Mouse (Mus musculus): ENCODE data around the gene Gpatch2l. TPM values are rescaled to one million over a fixed set of nuclear protein-coding genes. Genes with fewer than 3 reads are reported as not detected.

Gene Gpatch2l
- polyA plus RNA-seq, 1 experiment from 2014 or later, result 17.7 TPM

DNA sequence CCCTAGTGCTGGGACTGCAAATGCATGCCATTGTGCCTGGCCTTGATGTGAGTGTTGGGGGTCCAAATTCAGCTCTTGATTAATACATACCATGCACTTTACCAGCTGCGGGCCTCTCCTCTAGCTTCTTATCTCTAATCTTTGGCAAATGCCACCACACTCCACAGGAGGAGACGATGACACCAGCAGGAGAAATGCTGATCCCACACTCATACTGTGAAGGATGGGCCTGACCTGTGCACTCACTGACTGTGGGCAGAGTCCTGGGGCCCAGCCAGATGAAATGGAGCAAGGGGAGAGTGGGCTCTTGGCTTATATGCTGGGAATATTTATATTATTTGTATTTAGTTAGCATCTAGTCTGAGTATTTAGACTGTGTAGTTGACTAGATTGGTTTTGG is 34.8 kb downstream of the Gpatch2l start:
- no peak for DNase-seq (ENCODE audit: low spot score)

DNA sequence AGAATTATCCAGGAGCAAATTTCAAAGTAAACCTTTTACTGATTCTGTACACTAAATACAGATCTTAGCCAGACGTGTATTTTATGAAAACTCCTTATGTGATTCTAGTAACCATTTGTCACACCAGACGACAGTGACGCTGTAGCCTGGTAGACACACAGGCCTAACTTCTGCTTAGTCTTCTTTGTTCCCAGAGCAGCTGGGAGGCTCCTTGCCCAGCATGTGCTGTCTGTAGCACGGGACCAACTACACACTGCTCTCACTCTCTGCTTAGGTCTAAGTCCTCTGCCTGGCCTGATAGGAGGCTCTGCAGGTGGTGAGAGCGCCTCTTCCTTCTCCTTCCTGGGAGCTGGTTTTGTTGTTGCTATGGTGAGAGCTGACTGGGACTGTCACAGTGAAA is 35.2 kb downstream of the Gpatch2l start:
- DNase-seq (ENCODE audit: low spot score), result no peak

- no peak for DNase-seq (ENCODE audit: low spot score)
These were observed 38.3 kb downstream of the Gpatch2l start for GRCm38 (mm10) chr12:86280000-86280399.

DNA sequence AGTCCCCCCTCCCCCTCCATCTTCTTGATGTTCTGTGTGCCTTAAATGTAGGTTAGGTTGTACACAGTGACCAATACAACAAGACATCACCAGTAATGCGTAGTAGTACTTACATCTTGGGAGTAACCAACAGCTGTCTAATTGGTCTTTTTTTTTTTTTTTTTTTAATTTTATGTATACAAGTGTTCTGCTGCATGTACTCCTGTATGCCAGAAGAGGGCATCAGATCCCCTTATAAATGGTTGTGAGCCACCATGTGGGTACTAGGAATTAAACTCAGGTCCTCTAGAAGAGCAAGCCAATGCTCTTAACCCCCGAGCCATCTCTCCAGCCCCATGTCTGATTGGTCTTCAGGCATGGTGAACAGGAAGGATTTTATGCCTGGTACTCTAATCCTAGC is 44.0 kb downstream of the Gpatch2l start:
- no peak for DNase-seq (ENCODE audit: low spot score)

DNA sequence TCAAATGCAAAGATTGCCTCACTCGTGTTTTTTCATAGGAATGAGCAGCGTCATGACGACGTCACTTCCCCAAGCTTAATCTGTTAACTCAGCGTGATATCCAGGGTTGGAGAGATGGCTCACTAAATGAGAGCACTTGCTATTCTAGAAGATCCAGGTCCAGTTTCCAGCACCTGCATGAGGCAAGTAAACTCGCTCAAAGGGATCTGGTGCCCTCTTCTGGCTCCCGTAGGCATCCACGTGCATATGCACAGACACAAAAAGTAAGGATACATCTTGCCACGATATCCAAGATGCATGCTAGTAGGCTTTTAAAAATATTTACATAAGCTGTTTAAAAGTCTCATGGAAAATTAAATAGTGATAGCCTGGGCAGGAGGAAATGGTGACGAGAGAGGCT is 55.8 kb downstream of the Gpatch2l start:
- DNase-seq (ENCODE audit: low spot score), result no peak

GRCm38 (mm10) chr12:86302973-86303372 is 61.3 kb downstream of the Gpatch2l start:
- no peak for DNase-seq (ENCODE audit: low spot score)

DNA sequence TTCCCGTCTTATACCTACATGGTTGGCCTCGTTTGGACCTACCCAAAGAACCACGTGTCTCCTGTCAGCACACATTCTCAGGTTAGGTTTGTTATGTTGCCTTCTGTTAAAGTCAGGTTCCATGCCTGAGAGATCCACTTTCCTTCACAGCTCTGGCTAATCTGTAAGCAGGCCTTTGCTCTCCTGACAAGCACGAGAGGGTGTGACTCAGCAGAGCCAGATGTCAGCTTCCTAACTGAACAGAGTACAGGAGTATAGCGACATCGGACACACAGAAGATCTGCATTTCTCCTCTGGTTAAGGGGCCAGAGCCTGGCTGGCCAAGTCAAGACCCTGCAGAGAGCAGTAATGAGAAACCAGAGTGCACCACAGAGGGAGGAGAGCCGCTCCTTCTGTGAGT is 63.4 kb downstream of the Gpatch2l start:
- peak; percentile 9 for DNase-seq (ENCODE audit: low spot score)

DNA sequence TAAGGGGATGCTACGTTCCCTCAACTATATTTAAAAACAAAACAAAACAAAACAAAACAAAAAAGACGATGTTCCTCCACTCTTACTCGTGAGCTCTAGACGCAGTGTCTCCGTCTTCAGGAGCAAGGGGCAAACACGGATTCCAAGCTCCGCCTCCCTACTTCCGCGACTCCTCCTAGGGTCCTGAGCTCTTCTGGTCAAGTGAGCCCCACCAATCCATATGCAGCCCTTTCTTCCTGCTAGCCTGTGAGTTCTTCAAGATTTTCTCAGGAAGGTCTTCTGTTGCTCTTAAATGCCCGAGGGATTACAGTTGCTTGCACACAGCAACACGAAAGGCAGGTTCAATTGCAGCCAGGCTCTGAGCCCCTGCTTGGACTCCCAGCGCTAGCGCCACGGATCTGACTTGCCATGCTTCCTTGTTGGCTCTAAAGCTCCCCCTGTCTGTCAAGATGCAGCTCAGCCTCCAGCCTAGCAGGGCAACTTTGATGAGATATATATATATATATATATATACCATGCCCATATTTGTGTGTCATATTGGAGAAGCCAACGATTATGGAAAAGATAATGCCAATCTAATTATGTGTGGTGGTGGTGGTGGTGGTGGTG is 64.1 kb downstream of the Gpatch2l start:
- peak; percentile 77 for DNase-seq (ENCODE audit: low spot score)

DNA sequence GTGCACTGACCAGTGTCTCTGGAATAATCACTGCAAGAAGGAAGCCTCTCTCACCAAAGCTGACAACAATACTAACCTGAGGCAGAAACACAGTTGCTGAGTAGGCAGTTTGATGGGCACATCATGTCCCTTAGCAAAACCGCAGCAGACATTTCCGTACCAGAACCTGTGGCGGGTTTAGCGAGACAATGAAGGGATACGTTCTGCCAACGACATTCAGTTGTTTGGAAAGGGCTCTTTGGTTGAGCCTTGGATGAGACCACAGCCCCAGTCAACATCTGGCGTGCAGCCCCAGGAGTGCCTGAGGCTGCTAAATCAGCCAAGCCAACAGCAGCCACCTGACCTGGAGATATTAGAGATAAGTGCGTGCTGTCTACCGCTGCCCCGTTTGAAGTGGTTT is 67.8 kb downstream of the Gpatch2l start:
- DNase-seq (ENCODE audit: low spot score), result peak; percentile 72

- DNase-seq (ENCODE audit: low spot score), result peak; percentile 83
These were observed 68.2 kb downstream of the Gpatch2l start for GRCm38 (mm10) chr12:86309902-86310301.

GRCm38 (mm10) chr12:86320629-86321028 is 79.0 kb downstream of the Gpatch2l start:
- DNase-seq (ENCODE audit: low spot score), result no peak

DNA sequence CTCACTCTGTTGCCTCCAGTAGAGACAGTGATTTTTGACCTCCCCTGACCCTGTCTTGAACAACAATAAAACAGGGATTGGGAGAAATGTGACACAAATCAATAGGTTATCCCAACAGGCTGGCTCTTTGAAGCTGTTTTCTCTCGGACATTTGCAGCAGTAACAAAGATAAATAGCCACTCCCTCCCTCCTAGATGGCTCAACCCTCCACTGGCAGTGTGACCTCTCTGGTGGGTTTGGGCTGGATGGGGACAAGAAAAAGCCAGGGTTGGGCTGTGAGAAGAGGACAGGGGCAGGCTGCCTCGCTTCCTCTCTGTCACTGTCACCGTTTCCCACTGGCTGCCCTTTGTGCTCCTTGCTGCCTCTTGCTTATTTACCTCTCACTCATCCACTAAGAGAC is 82.6 kb downstream of the Gpatch2l start:
- no peak for DNase-seq (ENCODE audit: low spot score)

DNA sequence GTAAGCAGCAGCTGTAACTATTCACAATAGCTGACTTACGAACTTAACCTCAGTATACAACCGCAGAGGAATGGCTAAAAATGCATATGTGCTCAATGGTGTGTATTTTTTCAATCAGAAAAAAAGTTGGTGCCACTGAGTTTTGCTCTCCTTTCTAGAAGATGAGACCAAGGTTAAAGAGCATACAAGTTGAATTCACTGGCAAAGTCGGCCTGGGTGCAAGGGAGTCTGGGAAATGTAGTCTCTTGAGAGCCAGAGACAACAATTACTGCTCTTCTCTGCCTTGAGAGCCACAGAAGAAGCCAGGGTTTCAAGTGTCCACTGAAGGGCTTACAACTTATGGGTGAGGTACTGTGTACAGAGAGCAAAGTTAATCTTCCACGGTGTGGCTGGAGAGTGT is 88.2 kb downstream of the Gpatch2l start:
- DNase-seq (ENCODE audit: low spot score), result no peak

GRCm38 (mm10) chr12:86330684-86331083 is 89.0 kb downstream of the Gpatch2l start:
- no peak for DNase-seq (ENCODE audit: low spot score)

DNA sequence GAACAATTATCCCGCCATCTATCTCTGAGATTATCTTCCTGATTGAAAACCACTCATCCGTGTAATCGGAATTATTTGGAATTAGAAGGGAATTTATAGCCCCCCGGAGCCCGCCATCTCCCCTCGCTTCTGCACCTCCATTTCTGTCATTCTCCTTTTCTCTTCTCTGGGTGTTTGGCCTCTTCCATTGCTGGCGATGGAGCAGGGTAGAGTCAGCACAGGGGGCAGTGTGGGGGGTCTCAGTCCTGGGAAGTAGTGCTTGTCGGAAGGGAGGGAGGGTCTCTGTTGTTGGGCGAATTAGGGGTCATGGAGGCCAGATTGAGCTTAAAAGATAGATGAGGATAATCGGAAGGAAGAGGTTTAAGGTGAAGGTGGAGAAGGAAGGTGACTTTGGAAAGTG is 89.6 kb downstream of the Gpatch2l start:
- DNase-seq (ENCODE audit: low spot score), result no peak

GRCm38 (mm10) chr12:86336209-86336608 is 94.6 kb downstream of the Gpatch2l start:
- no peak for DNase-seq (ENCODE audit: low spot score)

DNA sequence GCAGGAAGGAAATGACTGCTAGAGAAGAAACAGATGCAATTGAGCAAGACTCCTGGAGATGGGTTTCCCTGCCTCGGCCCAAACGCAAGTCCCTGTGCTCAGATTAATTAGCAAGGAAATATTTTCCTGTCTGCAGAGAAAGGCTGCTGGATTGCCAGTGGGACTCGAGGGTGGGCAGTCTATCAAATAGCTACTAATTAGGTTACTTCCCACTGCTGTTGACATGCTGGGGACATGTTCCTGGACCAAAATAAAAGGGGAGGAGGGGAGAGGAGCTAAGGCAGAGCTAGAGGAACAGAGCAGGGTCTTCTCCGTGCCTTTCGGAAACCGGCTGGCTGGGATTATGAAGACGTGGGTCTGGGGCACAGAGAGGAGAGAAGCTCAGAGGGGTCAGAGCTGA is 95.2 kb downstream of the Gpatch2l start:
- no peak for DNase-seq (ENCODE audit: low spot score)

Other genes with a start within 250 kb of the Gpatch2l start
- gene Tgfb3, start 162.8 kb upstream of the Gpatch2l start, polyA plus RNA-seq (2015; fragmentation: Nextera tagmentation; extraction: Ambion mirVana), result 2.6 and 2.9 TPM in 2 replicates
- gene Ift43, start 159.3 kb upstream of the Gpatch2l start, polyA plus RNA-seq (2015; fragmentation: Nextera tagmentation; extraction: Ambion mirVana), result 13.6 and 15.6 TPM in 2 replicates
- gene Esrrb, start 119.3 kb downstream of the Gpatch2l start, polyA plus RNA-seq (2015; fragmentation: Nextera tagmentation; extraction: Ambion mirVana), result 0.03 TPM in 1 of 2 replicates, not detected in the other